Mouse (Mus musculus): ENCODE results near the gene Klhl1. TPM values are rescaled to one million over a fixed set of nuclear protein-coding genes. Genes with fewer than 3 reads are reported as not detected.
"Not testable (repeated sequence)": the region's sequence is repeated elsewhere in the genome, so short reads cannot be mapped to it uniquely, and the experiment has no call there.

The Klhl1 gene
- polyA plus RNA-seq, 1 experiment from 2014 or later, result not detected

DNA sequence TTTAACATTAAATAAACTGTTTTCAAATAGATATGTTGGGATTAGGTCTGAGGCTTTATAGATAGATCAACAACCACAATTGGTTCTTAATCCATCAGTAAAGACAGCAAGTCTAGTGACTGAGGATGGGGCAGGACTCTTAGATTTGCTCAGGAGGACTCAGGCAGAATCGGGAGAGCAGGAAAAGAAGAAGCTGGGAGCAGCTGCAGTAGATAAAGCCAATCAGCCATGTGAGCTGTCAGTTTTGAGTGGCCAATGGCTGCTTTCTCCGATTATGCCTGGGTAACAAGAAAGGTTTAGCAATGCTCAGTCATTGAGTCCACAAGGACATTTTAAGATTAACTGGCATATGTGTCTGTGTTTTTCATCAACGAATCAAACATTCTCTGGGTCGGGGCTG is 187.8 kb downstream of the Klhl1 start:
- Histone ChIP-seq H3K27ac (replicated peaks) (no peak overlapping the region), H3K36me3 (no peaks in the 10 kb centered on the region), H3K9me3 (no peaks in the 10 kb centered on the region), H3K4me3 (no peak overlapping the region), H3K27me3 (replicated peaks) (no peaks in the 10 kb centered on the region), H3K4me2 (no peak overlapping the region), H3K4me1 (no peaks in the 10 kb centered on the region), H3K9ac (no peak overlapping the region)
- no peak for ATAC-seq (ENCODE audit: extremely low read depth, insufficient number of reproducible peaks, low FRiP score, low TSS enrichment)
- 47% methylated on average over 4 of the region's 4 CpGs for WGBS

DNA sequence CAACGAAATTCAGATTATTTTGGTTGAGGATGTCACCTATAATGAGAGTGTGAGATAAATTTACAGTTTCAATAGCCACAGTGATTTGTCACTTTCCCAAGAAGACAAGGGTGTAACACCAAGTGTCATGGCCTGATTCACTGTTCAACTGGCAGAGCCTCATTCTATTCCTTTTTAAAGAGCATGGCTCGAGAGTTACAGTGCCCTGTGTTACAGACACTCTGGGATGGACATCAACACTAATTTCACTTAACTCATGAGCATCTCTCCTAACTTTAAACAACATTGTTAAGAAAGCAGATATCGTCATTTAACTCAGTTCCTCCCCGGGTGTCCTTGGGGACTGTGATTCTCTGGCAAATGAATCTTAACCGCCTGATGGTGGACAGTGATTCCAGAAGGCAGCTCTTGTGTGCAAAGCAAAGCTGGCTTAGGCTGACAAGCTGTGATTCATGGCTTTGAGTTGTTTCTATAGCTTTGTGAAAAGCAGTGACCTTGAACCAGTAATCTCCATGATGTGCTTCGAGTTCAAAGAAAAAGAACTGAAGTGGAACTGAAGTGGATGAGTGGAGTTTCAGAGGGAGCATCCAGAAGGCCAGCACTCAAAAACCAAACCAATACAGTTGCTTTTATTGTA is 301.0 kb downstream of the Klhl1 start:
- no peaks in the 10 kb centered on the region for H3K27me3 ChIP-seq (replicated peaks)
- H3K9ac ChIP-seq, result no peak overlapping the region
- no peak overlapping the region for H3K4me2 ChIP-seq
- no peaks in the 10 kb centered on the region for H3K36me3 ChIP-seq
- no peaks in the 10 kb centered on the region for H3K9me3 ChIP-seq
- H3K4me3 ChIP-seq, result no peak overlapping the region
- H3K4me1 ChIP-seq, result no peaks in the 10 kb centered on the region
- no peak overlapping the region for H3K27ac ChIP-seq (replicated peaks)
- no peak for ATAC-seq (ENCODE audit: extremely low read depth, insufficient number of reproducible peaks, low FRiP score, low TSS enrichment)
- 67% methylated on average over 6 of the region's 6 CpGs for WGBS

DNA sequence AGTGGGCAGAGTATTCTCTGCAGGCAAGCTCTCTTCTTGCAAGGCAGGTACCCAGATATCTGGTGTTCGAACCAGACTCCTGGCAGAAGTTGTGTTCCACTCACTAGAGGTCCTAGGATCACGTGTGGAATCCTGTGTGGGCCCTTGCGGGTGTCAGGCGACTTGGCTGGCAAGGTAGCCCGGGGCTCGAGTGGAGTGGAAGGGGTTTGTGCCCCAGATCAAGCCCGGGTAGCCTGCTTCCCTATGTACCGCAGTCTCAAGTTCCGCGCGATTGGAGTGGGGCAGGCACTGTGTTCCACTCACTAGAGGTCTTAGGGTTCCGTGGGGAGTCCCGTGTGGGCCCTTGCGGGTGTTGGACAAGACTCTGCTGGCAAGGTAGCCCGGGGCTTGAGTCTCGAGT is 324.1 kb downstream of the Klhl1 start:
- ATAC-seq (ENCODE audit: extremely low read depth, insufficient number of reproducible peaks, low FRiP score, low TSS enrichment); H3K36me3 ChIP-seq; H3K27ac ChIP-seq (replicated peaks); H3K9me3 ChIP-seq; H3K4me1 ChIP-seq; H3K4me3 ChIP-seq; H3K9ac ChIP-seq; H3K4me2 ChIP-seq; H3K27me3 ChIP-seq (replicated peaks): not testable (repeated sequence)
- 76% methylated on average over 14 of the region's 16 CpGs for whole genome bisulfite sequencing

DNA sequence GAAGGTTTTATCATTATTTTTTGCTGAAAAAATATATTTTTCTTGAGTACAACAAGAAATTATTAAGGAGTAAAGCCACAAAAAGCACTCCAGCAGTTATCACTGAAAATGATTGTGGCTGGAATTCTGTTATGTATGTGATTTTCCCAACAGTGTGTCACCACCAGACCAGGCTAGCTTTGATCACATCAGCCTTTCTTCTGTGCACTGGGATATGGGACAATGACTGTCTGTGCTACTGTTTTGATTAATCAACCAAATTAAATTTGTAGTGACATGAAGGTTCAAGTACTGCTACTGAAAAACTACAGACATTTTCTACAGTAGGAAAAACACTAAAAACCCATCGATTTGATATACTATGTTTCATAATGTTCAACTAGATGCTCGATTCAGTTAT is 344.4 kb downstream of the Klhl1 start:
- WGBS, result 56% methylated on average over 2 of the region's 2 CpGs
- Histone ChIP-seq H3K9ac (no peak overlapping the region), H3K4me1 (no peaks in the 10 kb centered on the region), H3K36me3 (no peaks in the 10 kb centered on the region), H3K27me3 (replicated peaks) (no peaks in the 10 kb centered on the region), H3K4me2 (no peak overlapping the region), H3K9me3 (no peaks in the 10 kb centered on the region), H3K27ac (replicated peaks) (no peak overlapping the region), H3K4me3 (no peak overlapping the region)
- ATAC-seq (ENCODE audit: extremely low read depth, insufficient number of reproducible peaks, low FRiP score, low TSS enrichment), result no peak

DNA sequence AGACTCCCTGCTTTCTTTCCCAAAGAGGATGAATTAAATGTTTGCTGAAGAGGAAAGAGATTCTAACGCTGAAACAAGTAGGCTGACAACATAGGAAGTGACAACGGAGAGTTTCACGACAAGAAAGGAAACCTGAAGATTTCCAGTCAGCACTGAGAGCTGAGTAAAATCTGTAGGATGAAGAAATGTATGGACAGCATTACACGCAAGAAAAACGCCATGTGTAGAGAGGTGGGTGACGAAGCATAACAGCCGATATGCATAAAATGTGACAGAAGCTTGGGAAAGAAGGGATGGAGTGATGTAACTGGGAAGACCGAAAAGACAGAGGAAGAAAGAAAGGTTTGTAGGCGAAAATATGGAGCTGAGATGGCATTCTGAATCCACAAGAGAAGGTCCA is 375.8 kb downstream of the Klhl1 start:
- H3K27ac ChIP-seq (replicated peaks), result no peak overlapping the region
- no peaks in the 10 kb centered on the region for H3K27me3 ChIP-seq (replicated peaks)
- WGBS, result 62% methylated on average over 9 of the region's 9 CpGs
- H3K4me3 ChIP-seq, result no peak overlapping the region
- no peak for ATAC-seq (ENCODE audit: extremely low read depth, insufficient number of reproducible peaks, low FRiP score, low TSS enrichment)
- no peak overlapping the region for H3K4me2 ChIP-seq
- H3K4me1 ChIP-seq, result no peaks in the 10 kb centered on the region
- H3K9me3 ChIP-seq, result no peaks in the 10 kb centered on the region
- no peak overlapping the region for H3K9ac ChIP-seq
- no peaks in the 10 kb centered on the region for H3K36me3 ChIP-seq

DNA sequence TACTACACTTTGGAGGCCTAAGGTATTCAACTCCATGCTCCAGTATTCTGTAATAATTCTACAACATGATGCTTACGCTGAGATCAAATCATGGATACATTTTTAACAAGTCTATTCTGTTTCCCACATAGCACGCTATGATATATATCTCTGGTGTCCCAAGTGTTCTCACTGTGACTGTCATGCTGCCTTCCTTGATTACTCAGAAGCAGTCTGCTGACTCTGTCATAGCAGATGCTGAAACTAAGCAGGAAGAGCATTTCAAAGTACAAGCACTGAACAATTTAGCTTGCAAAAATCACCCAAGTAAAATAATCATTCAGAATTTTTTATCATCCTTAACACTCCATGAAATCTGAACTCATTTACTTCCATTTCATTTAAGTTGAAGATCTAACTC is 378.7 kb downstream of the Klhl1 start:
- Histone ChIP-seq H3K9me3 (no peaks in the 10 kb centered on the region), H3K27ac (replicated peaks) (no peak overlapping the region), H3K27me3 (replicated peaks) (no peaks in the 10 kb centered on the region), H3K4me2 (no peak overlapping the region), H3K4me1 (no peaks in the 10 kb centered on the region), H3K4me3 (no peak overlapping the region), H3K9ac (no peak overlapping the region), H3K36me3 (no peaks in the 10 kb centered on the region)
- WGBS, result 79% methylated on average over 2 of the region's 2 CpGs
- no peak for ATAC-seq (ENCODE audit: extremely low read depth, insufficient number of reproducible peaks, low FRiP score, low TSS enrichment)

DNA sequence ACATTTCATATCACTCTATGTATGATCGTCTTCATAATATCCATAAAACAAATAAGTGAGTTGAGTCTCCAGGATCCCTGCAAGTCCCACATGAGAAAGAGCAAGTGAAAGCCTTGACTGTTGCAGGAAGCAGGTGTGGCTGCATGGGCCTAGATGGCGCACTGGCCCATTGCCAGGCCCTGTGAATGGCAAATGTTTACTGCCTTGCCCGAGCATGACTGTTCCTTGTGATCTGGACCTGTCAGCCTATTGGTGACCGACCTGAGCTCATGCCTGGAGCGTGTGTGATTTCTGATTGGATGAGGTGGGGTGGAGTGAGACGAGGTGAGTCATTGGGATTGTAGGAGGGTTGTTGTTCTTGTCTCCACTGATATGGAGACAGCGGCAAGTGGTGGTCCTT is 411.5 kb downstream of the Klhl1 start:
- H3K4me3 ChIP-seq, result no peak overlapping the region
- ATAC-seq (ENCODE audit: extremely low read depth, insufficient number of reproducible peaks, low FRiP score, low TSS enrichment), result no peak
- WGBS, result 58% methylated on average over 7 of the region's 7 CpGs
- no peak overlapping the region for H3K9ac ChIP-seq
- H3K27me3 ChIP-seq (replicated peaks), result no peaks in the 10 kb centered on the region
- no peaks in the 10 kb centered on the region for H3K36me3 ChIP-seq
- no peaks in the 10 kb centered on the region for H3K4me1 ChIP-seq
- no peak overlapping the region for H3K4me2 ChIP-seq
- no peaks in the 10 kb centered on the region for H3K9me3 ChIP-seq
- no peak overlapping the region for H3K27ac ChIP-seq (replicated peaks)

DNA sequence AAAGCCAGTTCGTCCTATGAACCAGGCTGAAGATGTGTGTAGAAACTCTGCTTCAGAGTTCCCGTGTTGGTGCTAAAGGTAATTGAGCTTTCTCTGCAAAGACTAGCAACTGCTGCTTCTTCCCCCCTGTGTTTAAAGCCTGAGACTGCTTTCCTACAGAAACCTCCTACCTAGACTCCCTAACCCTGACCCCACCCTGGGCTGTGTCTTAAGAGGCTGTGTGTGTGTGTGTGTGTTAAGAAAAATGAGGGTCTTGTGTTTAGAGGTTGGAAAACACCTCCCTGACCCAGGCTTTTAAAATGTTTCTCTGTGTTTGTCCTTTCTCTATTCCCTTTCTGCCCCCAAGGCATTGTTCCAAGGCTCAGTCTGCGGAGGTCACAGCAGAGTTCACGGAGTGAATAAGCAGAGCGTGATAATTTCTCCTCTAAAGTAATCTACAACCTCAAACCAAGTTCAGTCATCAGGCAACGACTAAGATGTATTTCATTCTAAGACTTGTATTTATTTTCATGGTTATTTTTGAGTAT is 437.2 kb downstream of the Klhl1 start:
- Histone ChIP-seq H3K4me2 (no peak overlapping the region), H3K36me3 (no peaks in the 10 kb centered on the region), H3K27me3 (replicated peaks) (no peaks in the 10 kb centered on the region), H3K27ac (replicated peaks) (no peak overlapping the region), H3K4me3 (no peak overlapping the region), H3K9ac (no peak overlapping the region), H3K4me1 (no peaks in the 10 kb centered on the region), H3K9me3 (no peaks in the 10 kb centered on the region)
- WGBS, result 63% methylated on average over 6 of the region's 6 CpGs
- ATAC-seq (ENCODE audit: extremely low read depth, insufficient number of reproducible peaks, low FRiP score, low TSS enrichment), result no peak

DNA sequence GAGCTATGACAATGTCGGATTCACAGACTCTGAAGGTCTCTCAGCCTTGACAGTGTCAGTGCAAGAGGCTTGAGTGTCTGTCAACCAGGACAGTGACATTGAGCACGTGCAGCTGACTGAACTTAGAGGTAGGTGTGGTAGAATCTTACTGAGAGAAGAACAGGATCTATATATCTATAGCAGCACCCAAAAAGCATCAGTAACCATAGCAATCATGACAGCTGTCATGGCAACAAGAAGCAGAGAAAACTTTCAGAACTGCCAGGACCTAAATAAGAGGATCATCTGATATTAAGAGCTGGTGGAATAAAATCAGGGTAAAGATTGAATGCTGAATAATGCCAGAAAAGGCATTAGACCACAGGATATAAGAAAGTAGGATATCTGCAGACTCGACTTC is 453.0 kb downstream of the Klhl1 start:
- Histone ChIP-seq H3K4me2 (no peak overlapping the region), H3K4me1 (no peaks in the 10 kb centered on the region), H3K4me3 (no peak overlapping the region), H3K9me3 (no peaks in the 10 kb centered on the region), H3K9ac (no peak overlapping the region), H3K27ac (replicated peaks) (no peak overlapping the region), H3K36me3 (no peaks in the 10 kb centered on the region), H3K27me3 (replicated peaks) (no peaks in the 10 kb centered on the region)
- WGBS, result 57% methylated on average over 3 of the region's 3 CpGs
- ATAC-seq (ENCODE audit: extremely low read depth, insufficient number of reproducible peaks, low FRiP score, low TSS enrichment), result no peak

Measured in heart, embryonic 13.5 days (tissue).